Mouse (Mus musculus) liver, embryonic 14.5 days (tissue): ENCODE data around the gene Gm3952. TPM values are rescaled to one million over a fixed set of nuclear protein-coding genes. Genes with fewer than 3 reads are reported as not detected.
A peak's percentile ranks its signal among the peaks of the same experiment; 100 is the strongest.

Source experiments
- ATAC-seq: fragments of 200-750 bp; cut with Nextera tagmentation; 2 replicates; pipeline ENCODE4 v1.8.0; 2017; ENCODE audit warnings: moderate number of reproducible peaks, mild to moderate bottlenecking, moderate library complexity; ENCODE audit not compliant: insufficient read depth
- DNase-seq, 3 experiments: peaks; one replicate each; pipeline ENCODE4 v3.0.0-alpha.2; 2012 to 2013; ENCODE audit warnings: low read depth in 3 of 3, low spot score in 3 of 3
- H3K27ac ChIP-seq: fragments of 300-500 bp; sonication (generic); 2 replicates; pipeline ENCODE4 v1.5.1; 2014; ENCODE audit warnings: moderate library complexity, mild to moderate bottlenecking, control low read depth, inconsistent platforms
- H3K27me3 ChIP-seq: fragments of 300-500 bp; sonication (generic); 2 replicates; pipeline ENCODE4 v1.6.1; 2014; ENCODE audit warnings: mild to moderate bottlenecking, low read length, moderate library complexity; ENCODE audit not compliant: control insufficient read depth, insufficient read depth
- H3K36me3 ChIP-seq: fragments of 300-500 bp; sonication (generic); replicated peaks from 2 replicates; pipeline ENCODE4 v1.6.1; 2014; ENCODE audit warnings: low read depth; ENCODE audit not compliant: control insufficient read depth, insufficient read depth
- H3K4me1 ChIP-seq, 2 experiments: fragments of 200-500 bp in 1 of 2; fragments of 300-500 bp in 1 of 2; sonication (generic) in 1 of 2; replicated peaks; 2 replicates each; pipeline ENCODE4 v1.6.1; 2012 to 2014; ENCODE audit warnings: antibody characterized with exemption in 1 of 2, inconsistent platforms in 1 of 2, low read length in 1 of 2; ENCODE audit not compliant: control insufficient read depth in 2 of 2, insufficient read depth in 2 of 2
- H3K4me2 ChIP-seq: fragments of 300-500 bp; sonication (generic); 2 replicates; pipeline ENCODE4 v1.6.1; 2014; ENCODE audit warnings: low read depth, mild to moderate bottlenecking, control low read depth, moderate library complexity
- H3K4me3 ChIP-seq, 2 experiments: fragments of 200-500 bp in 1 of 2; fragments of 300-500 bp in 1 of 2; sonication (generic) in 1 of 2; 2 replicates each; pipeline ENCODE4 v1.5.1; 2012 to 2014; ENCODE audit warnings: low read depth in 2 of 2, low read length in 2 of 2, mild to moderate bottlenecking in 2 of 2, control low read depth in 1 of 2, inconsistent platforms in 1 of 2, moderate library complexity in 1 of 2; ENCODE audit not compliant: insufficient read depth in 1 of 2
- H3K9ac ChIP-seq: fragments of 300-500 bp; sonication (generic); replicated peaks from 2 replicates; pipeline ENCODE4 v1.6.1; 2014; ENCODE audit warnings: mild to moderate bottlenecking, control low read depth, moderate library complexity
- H3K9me3 ChIP-seq: fragments of 300-500 bp; sonication (generic); 2 replicates; pipeline ENCODE4 v1.6.1; 2016; ENCODE audit warnings: low read length, mixed read lengths; ENCODE audit not compliant: control insufficient read depth
- CTCF ChIP-seq: IDR thresholded peaks from 2 replicates; pipeline ENCODE4 v1.5.1; 2016; ENCODE audit warnings: antibody characterized with exemption, low read depth, control low read depth
- EP300 ChIP-seq: IDR thresholded peaks from 2 replicates; pipeline ENCODE4 v1.6.1; 2016; ENCODE audit warnings: antibody characterized with exemption, low read depth
- WGBS: fragments of 180-500 bp; shearing (Covaris S2); extraction: QIAGEN DNeasy Blood & Tissue Kit; methylation state at CpG from one replicate; pipeline ENCODE4 v1.1.7; 2014; ENCODE audit not compliant: insufficient replicate concordance; 5-methylcytosine and 5-hydroxymethylcytosine counted together
- polyA plus RNA-seq, 2 experiments: library from polyadenylated mRNA; depleted of rRNA in 1 of 2; stranded (reverse) in 1 of 2; unstranded in 1 of 2; fragments of >200 nt; fragmentation: Nextera tagmentation in 1 of 2; extraction: Ambion mirVana in 1 of 2; gene quantifications; 2 replicates each; pipeline versions ENCODE4 v1.2.1 to v1.2.3; 2012 to 2014

Gm3952 gene
- polyA plus RNA-seq, 2 experiments: not detected

DNA sequence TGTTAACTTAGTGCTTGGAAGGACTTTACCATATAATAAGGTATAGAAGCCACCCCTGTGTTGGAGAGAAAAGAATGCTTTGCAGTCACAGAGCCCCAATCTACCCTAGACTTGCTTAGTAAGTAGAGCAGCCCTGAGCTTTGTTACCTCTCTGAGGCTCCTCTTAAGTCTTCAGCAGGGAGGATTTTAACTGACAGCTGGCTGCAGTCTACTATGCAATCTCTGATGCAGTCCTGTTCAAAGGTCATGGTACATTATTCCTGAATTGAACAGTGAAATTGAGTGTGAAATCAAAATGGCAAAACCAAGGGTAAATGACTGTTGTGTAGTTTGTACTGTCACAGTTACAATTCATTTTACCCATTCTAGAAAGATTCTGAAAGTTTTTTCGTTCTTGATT, 71.3 kb downstream of the Gm3952 start:
- 85% methylated on average over 1 of the region's 1 CpGs for WGBS
- H3K4me2 ChIP-seq: no peak overlapping the region
- H3K9me3 ChIP-seq: no peaks in the 10 kb centered on the region
- H3K36me3 ChIP-seq: peaks cover 58% of the 10 kb centered on the region
- no peaks in the 10 kb centered on the region for H3K4me1 ChIP-seq
- TF ChIP-seq EP300 (no peak), CTCF (no peak)
- H3K27me3 ChIP-seq: no peaks in the 10 kb centered on the region
- no peak overlapping the region for H3K9ac ChIP-seq
- no peak for ATAC-seq
- H3K4me3 ChIP-seq: no peak overlapping the region
- H3K27ac ChIP-seq: no peak overlapping the region
- no peak for DNase-seq

DNA sequence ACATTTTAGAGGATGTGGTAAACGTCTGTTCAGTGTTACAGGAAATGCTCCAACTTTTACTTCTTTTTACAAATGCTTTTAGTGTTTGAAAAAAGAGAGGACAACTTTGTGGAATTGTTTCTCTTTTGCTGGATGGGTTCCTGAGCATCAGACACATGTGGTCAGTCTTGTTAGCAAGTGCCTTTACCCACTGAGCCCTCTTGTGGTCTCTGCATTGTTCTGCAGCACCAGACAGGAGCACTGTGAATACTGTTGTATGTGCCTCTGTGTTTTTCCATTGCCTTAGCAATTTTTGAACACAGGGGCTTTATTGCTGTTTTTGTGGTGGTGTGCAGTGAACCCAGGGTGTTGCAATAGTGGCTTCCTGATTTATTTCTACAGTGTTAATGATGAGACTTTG, 73.7 kb downstream of the Gm3952 start:
- TF ChIP-seq EP300: no peak
- TF ChIP-seq CTCF: peak; percentile 53
- Histone ChIP-seq H3K4me3 (no peak overlapping the region), H3K4me1 (peaks cover 0 to 3% of the 10 kb centered on the region in 2 experiments; a peak in 1 of 4 replicates), H3K36me3 (peaks cover 54% of the 10 kb centered on the region), H3K27me3 (no peaks in the 10 kb centered on the region), H3K27ac (no peak overlapping the region), H3K9me3 (no peaks in the 10 kb centered on the region), H3K9ac (no peak overlapping the region), H3K4me2 (no peak overlapping the region)
- DNase-seq: no peak
- ATAC-seq: no peak
- WGBS: 42% methylated on average over 1 of the region's 1 CpGs

GRCm38 (mm10) chr8:128716184-128716583, 82.3 kb downstream of the Gm3952 start:
- H3K4me1 ChIP-seq: peaks cover 0 to 3% of the 10 kb centered on the region in 2 experiments; a peak in 1 of 4 replicates
- no peaks in the 10 kb centered on the region for H3K27me3 ChIP-seq
- no peak overlapping the region for H3K4me3 ChIP-seq
- no peak overlapping the region for H3K9ac ChIP-seq
- H3K36me3 ChIP-seq: peaks cover 69% of the 10 kb centered on the region
- H3K9me3 ChIP-seq: no peaks in the 10 kb centered on the region
- H3K27ac ChIP-seq: no peak overlapping the region
- TF ChIP-seq EP300: no peak
- no peak for TF ChIP-seq CTCF
- no peak overlapping the region for H3K4me2 ChIP-seq
- ATAC-seq: no peak
- DNase-seq: no peak

DNA sequence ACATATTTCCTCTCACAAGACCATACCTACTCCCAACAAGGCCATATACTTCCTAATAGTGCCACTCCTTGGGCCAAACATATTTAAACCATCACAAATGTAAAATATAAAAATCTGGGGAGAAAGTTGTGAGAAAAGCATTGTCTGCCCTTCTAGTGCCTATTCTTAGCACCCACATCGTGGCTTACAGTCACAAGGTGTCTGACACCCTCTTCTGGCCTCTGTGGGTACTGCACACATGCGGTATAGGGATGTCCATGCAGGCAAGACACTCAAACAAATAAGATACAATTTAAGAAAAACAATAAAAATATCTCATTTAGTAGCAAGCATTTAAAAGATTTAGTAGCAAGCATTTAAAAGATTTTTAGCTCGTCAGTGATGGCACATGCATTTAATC, 89.2 kb downstream of the Gm3952 start:
- peak; percentile 67; the same call in 1 of the 2 replicates for ATAC-seq

GRCm38 (mm10) chr8:128704836-128705235, 93.7 kb downstream of the Gm3952 start:
- WGBS: 81% methylated on average over 2 of the region's 2 CpGs
- Histone ChIP-seq H3K4me1 (0 out of 4 replicates have a peak, but pooled peaks cover 2% of the 10 kb centered on the region in 2 experiments), H3K4me3 (no peak overlapping the region), H3K9me3 (no peaks in the 10 kb centered on the region), H3K27ac (no peak overlapping the region), H3K36me3 (peaks cover 12% of the 10 kb centered on the region), H3K4me2 (no peak overlapping the region), H3K27me3 (no peaks in the 10 kb centered on the region), H3K9ac (no peak overlapping the region)
- ATAC-seq (no peak), DNase-seq (no peak)
- TF ChIP-seq CTCF: no peak
- no peak for TF ChIP-seq EP300

More for the DNA sequence above, 89.2 kb downstream of the Gm3952 start:
- Histone ChIP-seq H3K9me3 (no peaks in the 10 kb centered on the region), H3K36me3 (peaks cover 43% of the 10 kb centered on the region), H3K4me2 (no peak overlapping the region), H3K27ac (no peak overlapping the region), H3K4me3 (no peak overlapping the region), H3K9ac (no peak overlapping the region), H3K27me3 (no peaks in the 10 kb centered on the region), H3K4me1 (0 out of 4 replicates have a peak, but pooled peaks cover 0 to 2% of the 10 kb centered on the region in 2 experiments)
- peak; percentile 55 to 60 (median 60) for DNase-seq
- TF ChIP-seq CTCF (peak; percentile 88), EP300 (no peak)
- 32% methylated on average over 3 of the region's 3 CpGs for WGBS
